Mouse (Mus musculus) intestine, embryonic 15.5 days (tissue): ENCODE data around the gene Fut11. TPM values are rescaled to one million over a fixed set of nuclear protein-coding genes. Genes with fewer than 3 reads are reported as not detected.

Experiments
- ATAC-seq: fragments of 200-750 bp; cut with Nextera tagmentation; 2 replicates; pipeline ENCODE4 v1.8.0; 2017; ENCODE audit warnings: moderate TSS enrichment, moderate library complexity
- H3K27ac ChIP-seq: fragments of 300-500 bp; sonication (generic); 2 replicates; pipeline ENCODE4 v1.5.1; 2015; ENCODE audit warnings: mild to moderate bottlenecking, inconsistent platforms
- H3K27me3 ChIP-seq: fragments of 300-500 bp; sonication (generic); replicated peaks from 2 replicates; pipeline ENCODE4 v1.6.1; 2015; ENCODE audit warnings: inconsistent platforms
- H3K36me3 ChIP-seq: fragments of 300-500 bp; sonication (generic); 2 replicates; pipeline ENCODE4 v1.6.1; 2015; ENCODE audit warnings: inconsistent platforms
- H3K4me1 ChIP-seq: fragments of 300-500 bp; sonication (generic); replicated peaks from 2 replicates; pipeline ENCODE4 v1.6.1; 2015; ENCODE audit warnings: inconsistent platforms
- H3K4me2 ChIP-seq: fragments of 300-500 bp; sonication (generic); replicated peaks from 2 replicates; pipeline ENCODE4 v1.6.1; 2015; ENCODE audit warnings: mild to moderate bottlenecking, inconsistent platforms
- H3K4me3 ChIP-seq: fragments of 300-500 bp; sonication (generic); replicated peaks from 2 replicates; pipeline ENCODE4 v1.5.1; 2015; ENCODE audit warnings: inconsistent platforms
- H3K9ac ChIP-seq: fragments of 300-500 bp; sonication (generic); 2 replicates; pipeline ENCODE4 v1.6.1; 2015; ENCODE audit warnings: inconsistent platforms
- H3K9me3 ChIP-seq: fragments of 300-500 bp; sonication (generic); 2 replicates; pipeline ENCODE4 v1.6.1; 2016; ENCODE audit warnings: inconsistent platforms
- WGBS: fragments of 180-500 bp; shearing (Covaris S2); methylation state at CpG from one replicate; pipeline ENCODE4 v1.1.7; 2015; 5-methylcytosine and 5-hydroxymethylcytosine counted together
- polyA plus RNA-seq: library from polyadenylated mRNA; unstranded; fragments of >200 nt; fragmentation: Nextera tagmentation; extraction: Ambion mirVana; gene quantifications from 2 replicates; pipeline ENCODE4 v1.2.1, GENCODE M21; 2015

Fut11 gene
- polyA plus RNA-seq, 1 experiment from 2014 or later: 22.8 TPM

- H3K27me3 ChIP-seq: no peaks in the 10 kb centered on the region
- no peak overlapping the region for H3K4me3 ChIP-seq
- 47% methylated on average over 6 of the region's 6 CpGs for WGBS
- H3K4me1 ChIP-seq: peaks cover 5% of the 10 kb centered on the region; the same call in 1 of the 2 replicates
- peaks cover 72% of the 10 kb centered on the region for H3K36me3 ChIP-seq
- no peak overlapping the region for H3K9ac ChIP-seq
- H3K4me2 ChIP-seq: no peak overlapping the region
- peak; percentile 88 for ATAC-seq
- H3K9me3 ChIP-seq: no peaks in the 10 kb centered on the region
- H3K27ac ChIP-seq: peak overlapping the region; percentile 76
Measured at GRCm38 (mm10) chr14:20725660-20726339, 31.0 kb downstream of the Fut11 start.

GRCm38 (mm10) chr14:20729871-20730270 lies 35.1 kb downstream of the Fut11 start:
- no peak for ATAC-seq
- H3K27ac ChIP-seq: no peak overlapping the region
- 94% methylated on average over 9 of the region's 9 CpGs for WGBS
- H3K36me3 ChIP-seq: peaks cover 39% of the 10 kb centered on the region
- H3K9ac ChIP-seq: no peak overlapping the region
- peaks cover 11% of the 10 kb centered on the region for H3K4me1 ChIP-seq
- H3K4me2 ChIP-seq: no peak overlapping the region
- no peak overlapping the region for H3K4me3 ChIP-seq
- no peaks in the 10 kb centered on the region for H3K27me3 ChIP-seq
- no peaks in the 10 kb centered on the region for H3K9me3 ChIP-seq

- Histone ChIP-seq H3K27me3 (no peaks in the 10 kb centered on the region), H3K4me3 (no peak overlapping the region), H3K27ac (no peak overlapping the region), H3K4me1 (peaks cover 18% of the 10 kb centered on the region), H3K4me2 (no peak overlapping the region), H3K9ac (no peak overlapping the region), H3K36me3 (peaks cover 33% of the 10 kb centered on the region), H3K9me3 (no peaks in the 10 kb centered on the region)
- no peak for ATAC-seq
- WGBS: 85% methylated on average over 9 of the region's 9 CpGs
Measured at GRCm38 (mm10) chr14:20730853-20731602, 36.3 kb downstream of the Fut11 start.

- H3K9ac ChIP-seq: peak overlapping the region; percentile 92
- 40% methylated on average over 12 of the region's 12 CpGs for WGBS
- no peaks in the 10 kb centered on the region for H3K9me3 ChIP-seq
- ATAC-seq: no peak
- peaks cover 21% of the 10 kb centered on the region for H3K4me1 ChIP-seq
- H3K4me2 ChIP-seq: peak overlapping the region; percentile 85
- no peaks in the 10 kb centered on the region for H3K27me3 ChIP-seq
- H3K27ac ChIP-seq: peak overlapping the region; percentile 96
- H3K4me3 ChIP-seq: peak overlapping the region; percentile 79
- peaks cover 22% of the 10 kb centered on the region for H3K36me3 ChIP-seq
Measured at GRCm38 (mm10) chr14:20733041-20733951, 38.5 kb downstream of the Fut11 start.

GRCm38 (mm10) chr14:20733952-20734774 lies 39.4 kb downstream of the Fut11 start, which contains the start of gene Ndst2:
TSS of gene Ndst2 (minus strand) at chr14:20734562.
- Histone ChIP-seq H3K27ac (peak within 1 kb of the TSS; percentile 96), H3K4me2 (peak within 1 kb of the TSS; percentile 85), H3K36me3 (peaks cover 17% of the 10 kb centered on the region), H3K27me3 (no peaks in the 10 kb centered on the region), H3K4me3 (peak within 1 kb of the TSS; percentile 79), H3K4me1 (peaks cover 21% of the 10 kb centered on the region), H3K9me3 (no peaks in the 10 kb centered on the region), H3K9ac (peak within 1 kb of the TSS; percentile 92)
- WGBS: under 1% methylated on average over 81 of the region's 81 CpGs
- peak; percentile 98 for ATAC-seq

- 54% methylated on average over 2 of the region's 2 CpGs for WGBS
- 0 out of 2 replicates have a peak, but pooled peaks cover 8% of the 10 kb centered on the region for H3K36me3 ChIP-seq
- no peaks in the 10 kb centered on the region for H3K27me3 ChIP-seq
- no peak for ATAC-seq
- peak overlapping the region; percentile 85 for H3K4me2 ChIP-seq
- H3K9me3 ChIP-seq: no peaks in the 10 kb centered on the region
- H3K4me3 ChIP-seq: no peak overlapping the region
- H3K9ac ChIP-seq: peak overlapping the region; percentile 10; the same call in 1 of the 2 replicates
- peaks cover 21% of the 10 kb centered on the region for H3K4me1 ChIP-seq
- peak overlapping the region; percentile 67 for H3K27ac ChIP-seq
Measured at GRCm38 (mm10) chr14:20735052-20735451, 40.3 kb downstream of the Fut11 start.

DNA sequence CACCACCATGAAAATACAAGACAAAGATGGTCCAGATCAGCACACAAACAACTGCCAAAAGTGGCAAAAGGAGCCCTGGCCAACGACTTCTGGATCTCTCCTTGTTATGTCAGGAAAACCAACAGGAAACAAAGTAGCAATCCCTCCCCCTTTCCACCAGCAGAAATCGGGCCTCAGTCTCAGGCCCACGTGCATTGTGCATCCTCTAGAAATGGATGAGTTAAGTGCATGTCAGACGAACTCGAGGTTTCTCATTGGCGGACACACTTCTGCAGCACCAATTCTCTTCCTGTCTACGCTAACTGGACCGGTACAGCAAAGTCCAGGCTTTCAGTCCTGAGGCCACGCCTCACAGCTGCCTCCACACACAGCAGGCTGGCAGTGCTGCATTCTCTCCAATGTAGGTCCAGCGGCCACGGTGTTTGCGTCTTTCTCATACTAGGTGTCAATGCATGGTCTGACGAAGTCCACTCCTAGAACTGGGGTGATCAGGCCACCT lies 41.2 kb downstream of the Fut11 start:
- no peak overlapping the region for H3K9ac ChIP-seq
- H3K9me3 ChIP-seq: no peaks in the 10 kb centered on the region
- H3K36me3 ChIP-seq: 0 out of 2 replicates have a peak, but pooled peaks cover 9% of the 10 kb centered on the region
- no peak overlapping the region for H3K27ac ChIP-seq
- ATAC-seq: no peak
- H3K27me3 ChIP-seq: no peaks in the 10 kb centered on the region
- H3K4me3 ChIP-seq: no peak overlapping the region
- H3K4me1 ChIP-seq: peaks cover 21% of the 10 kb centered on the region
- H3K4me2 ChIP-seq: no peak overlapping the region
- 78% methylated on average over 13 of the region's 13 CpGs for WGBS

DNA sequence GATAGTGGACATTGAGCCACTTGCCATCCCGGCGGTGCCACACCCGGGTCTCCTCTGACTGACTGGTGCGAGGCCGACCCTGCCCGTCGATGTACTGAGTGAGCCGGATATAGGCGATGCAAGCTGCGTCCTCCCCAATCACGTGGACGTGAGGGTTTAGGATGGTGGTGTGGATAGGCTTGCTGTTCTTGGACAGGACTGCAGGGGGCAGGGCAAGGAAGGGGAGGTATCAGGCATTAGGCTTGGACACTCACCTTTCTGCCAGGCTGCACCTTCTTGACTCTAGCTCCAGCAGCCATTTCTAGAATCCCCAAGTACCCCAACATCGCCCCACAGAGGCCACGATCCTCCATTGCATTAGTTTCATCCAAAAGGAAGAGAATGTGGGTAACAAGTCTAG lies 42.5 kb downstream of the Fut11 start:
- no peaks in the 10 kb centered on the region for H3K27me3 ChIP-seq
- no peaks in the 10 kb centered on the region for H3K9me3 ChIP-seq
- H3K4me1 ChIP-seq: peaks cover 18% of the 10 kb centered on the region
- H3K4me2 ChIP-seq: no peak overlapping the region
- H3K9ac ChIP-seq: no peak overlapping the region
- H3K36me3 ChIP-seq: 0 out of 2 replicates have a peak, but pooled peaks cover 9% of the 10 kb centered on the region
- 33% methylated on average over 14 of the region's 14 CpGs for WGBS
- ATAC-seq: peak; percentile 26; the same call in 1 of the 2 replicates
- H3K4me3 ChIP-seq: no peak overlapping the region
- H3K27ac ChIP-seq: 0 out of 2 replicates have a peak overlapping the region, but pooled peaks have one; percentile 6

DNA sequence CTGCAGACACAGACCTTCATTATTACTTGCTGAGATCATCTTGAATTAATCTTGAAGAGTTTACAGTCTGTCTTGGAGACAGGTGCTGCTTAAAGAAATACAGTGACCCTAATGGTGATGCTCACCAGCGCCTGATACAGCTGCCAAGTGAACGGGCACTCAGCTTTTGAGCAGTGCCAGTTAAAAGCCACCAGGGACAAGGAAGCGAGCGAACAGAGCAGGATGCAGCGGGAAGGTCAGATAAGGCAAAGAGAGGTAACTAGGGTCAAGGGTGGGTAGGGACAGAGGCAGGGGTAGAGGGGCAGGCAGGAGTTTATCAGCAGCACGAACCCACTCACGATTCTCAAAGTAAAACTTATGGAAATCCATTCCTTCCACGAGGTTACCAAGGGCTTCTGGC lies 43.7 kb downstream of the Fut11 start:
- Histone ChIP-seq H3K27ac (no peak overlapping the region), H3K9ac (no peak overlapping the region), H3K4me1 (peaks cover 15% of the 10 kb centered on the region), H3K9me3 (no peaks in the 10 kb centered on the region), H3K4me3 (no peak overlapping the region), H3K27me3 (no peaks in the 10 kb centered on the region), H3K36me3 (0 out of 2 replicates have a peak, but pooled peaks cover 9% of the 10 kb centered on the region), H3K4me2 (no peak overlapping the region)
- ATAC-seq: no peak
- 76% methylated on average over 8 of the region's 8 CpGs for WGBS

GRCm38 (mm10) chr14:20741301-20741700 lies 46.5 kb downstream of the Fut11 start:
- Histone ChIP-seq H3K4me2 (no peak overlapping the region), H3K9ac (no peak overlapping the region), H3K36me3 (0 out of 2 replicates have a peak, but pooled peaks cover 9% of the 10 kb centered on the region), H3K9me3 (no peaks in the 10 kb centered on the region), H3K4me3 (no peak overlapping the region), H3K27ac (no peak overlapping the region), H3K4me1 (0 out of 2 replicates have a peak, but pooled peaks cover under 1% of the 10 kb centered on the region), H3K27me3 (no peaks in the 10 kb centered on the region)
- ATAC-seq: no peak
- 83% methylated on average over 9 of the region's 9 CpGs for WGBS

- H3K4me1 ChIP-seq: no peaks in the 10 kb centered on the region
- H3K4me2 ChIP-seq: no peak overlapping the region
- 75% methylated on average over 3 of the region's 3 CpGs for WGBS
- ATAC-seq: no peak
- H3K27ac ChIP-seq: no peak overlapping the region
- peaks cover 9% of the 10 kb centered on the region; the same call in 1 of the 2 replicates for H3K36me3 ChIP-seq
- H3K4me3 ChIP-seq: no peak overlapping the region
- H3K9me3 ChIP-seq: no peaks in the 10 kb centered on the region
- H3K9ac ChIP-seq: no peak overlapping the region
- H3K27me3 ChIP-seq: no peaks in the 10 kb centered on the region
Measured at GRCm38 (mm10) chr14:20743614-20744013, 48.8 kb downstream of the Fut11 start.
